Mouse (Mus musculus) liver, adult (tissue): ENCODE measurements around the gene Six4.

Experiments used
- GATA4 ChIP-seq: IDR thresholded peaks from 2 replicates; pipeline ENCODE4 v1.6.1; 2014; ENCODE audit warnings: mild to moderate bottlenecking, low read length; ENCODE audit not compliant: insufficient replicate concordance

Gene Six4

DNA sequence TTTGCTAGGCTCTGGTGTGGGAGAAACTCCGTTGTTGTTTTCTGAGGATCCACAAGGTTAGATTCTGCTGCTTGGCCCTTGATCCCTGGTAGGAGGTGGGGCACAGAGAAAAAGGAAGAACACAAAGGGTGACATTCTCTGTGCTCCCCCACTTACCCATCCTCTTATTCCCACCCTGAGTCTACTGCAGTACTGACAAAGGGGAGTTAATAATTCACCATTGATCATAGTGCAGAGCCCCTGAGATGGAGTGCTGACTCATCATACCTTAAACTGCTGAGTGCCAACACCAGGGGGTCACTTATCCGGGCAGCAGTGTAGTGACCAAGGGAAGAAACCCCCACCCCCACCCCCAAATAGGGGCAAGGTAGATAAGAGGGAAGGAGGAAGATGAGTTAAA is 18.7 kb downstream of the Six4 start:
- TF ChIP-seq GATA4: no peak

DNA sequence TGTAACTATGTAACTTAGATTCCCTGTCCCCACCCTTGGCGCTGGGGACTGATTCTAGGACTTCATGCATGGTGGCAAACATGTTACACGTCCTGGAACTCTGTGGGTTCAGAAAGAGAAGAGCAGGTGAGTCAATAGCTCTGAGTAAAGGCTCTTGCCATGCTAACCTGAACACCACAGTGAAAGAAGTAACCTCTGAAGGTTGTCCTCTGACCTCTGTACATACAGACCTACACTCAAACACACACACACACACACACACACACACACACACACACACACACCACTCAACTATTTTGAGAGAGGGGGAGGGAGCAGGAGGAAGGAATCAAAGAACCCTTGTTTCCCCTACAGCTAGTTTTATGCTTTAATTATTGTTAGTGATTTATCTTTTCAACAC is 19.1 kb downstream of the Six4 start:
- TF ChIP-seq GATA4: no peak

DNA sequence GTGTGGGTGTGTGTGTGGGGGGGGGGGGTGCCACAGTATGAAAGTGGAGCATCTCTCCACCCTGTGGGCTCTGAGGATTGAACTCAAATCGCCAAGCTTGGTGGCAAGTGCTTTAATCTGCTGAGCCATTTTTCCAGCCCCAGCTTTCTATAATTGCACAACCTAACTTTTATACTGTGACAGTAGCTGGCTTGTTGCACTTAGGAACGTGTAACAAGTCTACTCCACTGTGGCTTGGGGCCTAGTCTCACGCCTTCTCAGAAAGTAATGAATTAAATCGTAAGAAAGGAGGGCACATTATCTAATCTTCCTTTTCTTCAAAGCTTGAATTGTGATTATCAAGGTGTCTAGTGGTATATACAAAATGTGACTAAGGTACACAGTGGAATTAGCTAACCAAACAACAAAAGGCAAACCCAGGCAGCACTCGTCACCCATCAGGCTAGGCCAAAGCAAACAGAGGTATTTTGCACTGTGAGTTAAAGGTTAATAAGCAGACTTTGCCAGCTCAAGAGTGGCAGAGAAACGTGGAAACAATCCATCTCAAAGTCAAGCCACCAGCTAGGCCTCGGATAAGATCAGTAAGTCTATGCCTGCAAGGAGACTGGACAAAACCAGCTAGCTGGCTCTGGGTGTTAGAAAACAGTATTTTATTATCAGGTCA is 22.5 kb downstream of the Six4 start:
- TF ChIP-seq GATA4: no peak

DNA sequence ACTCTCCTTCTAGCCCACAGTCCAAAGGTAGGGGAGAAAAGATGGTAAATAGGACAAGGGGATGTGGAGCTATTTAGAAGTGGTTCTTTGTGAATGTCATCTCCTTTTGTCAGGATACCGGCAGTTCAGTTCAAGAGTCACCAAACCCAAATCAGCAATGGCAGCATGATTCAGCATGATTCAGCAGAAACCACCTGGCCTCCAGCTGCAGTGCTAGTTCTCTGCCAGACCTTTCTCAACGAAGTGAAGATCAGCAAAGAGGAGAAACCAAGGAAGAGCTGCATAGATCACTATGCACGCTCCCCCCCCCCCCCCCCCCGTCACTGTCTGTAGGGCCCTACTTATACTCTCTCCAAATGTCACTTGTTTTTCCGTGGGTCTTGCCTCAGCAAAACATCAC is 24.3 kb downstream of the Six4 start:
- TF ChIP-seq GATA4: no peak

DNA sequence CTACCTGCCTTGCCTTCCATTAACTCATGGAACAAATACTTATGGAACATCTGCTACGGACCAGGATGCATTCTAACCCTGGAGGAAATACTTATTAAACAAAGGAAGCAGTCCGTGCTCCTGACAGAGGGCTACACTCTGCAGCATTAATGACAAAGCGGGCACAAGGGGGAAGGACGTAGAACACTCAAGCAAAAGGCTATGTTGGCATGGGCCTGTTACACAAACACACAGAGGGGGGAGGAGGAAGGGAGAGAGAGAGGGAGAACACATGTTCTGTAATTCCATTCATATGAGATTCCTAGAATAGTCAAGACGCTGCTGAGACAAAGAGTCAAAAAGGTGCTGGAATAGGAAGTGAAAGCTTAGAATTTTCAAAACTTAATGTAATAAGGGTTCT is 24.8 kb downstream of the Six4 start:
- TF ChIP-seq GATA4: no peak

DNA sequence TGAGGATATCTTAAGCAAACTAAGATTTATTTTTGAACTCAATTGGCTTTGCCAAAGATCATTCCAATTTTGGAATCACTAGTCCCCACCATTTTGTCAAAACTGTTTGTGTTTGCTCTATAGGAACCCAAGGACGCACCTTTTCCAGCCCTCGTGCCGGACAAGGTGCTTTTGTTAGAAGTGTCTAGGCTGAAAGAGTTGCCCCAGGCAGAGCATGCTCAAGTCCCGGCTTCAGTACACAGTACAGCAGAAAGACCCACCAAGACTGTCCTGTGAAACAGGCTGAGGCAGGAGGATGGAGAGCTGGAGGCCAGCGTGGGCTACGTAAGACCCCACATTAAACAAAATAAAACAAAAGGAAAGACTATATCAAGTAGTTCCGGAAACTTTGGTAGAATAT is 26.2 kb downstream of the Six4 start:
- TF ChIP-seq GATA4: no peak

DNA sequence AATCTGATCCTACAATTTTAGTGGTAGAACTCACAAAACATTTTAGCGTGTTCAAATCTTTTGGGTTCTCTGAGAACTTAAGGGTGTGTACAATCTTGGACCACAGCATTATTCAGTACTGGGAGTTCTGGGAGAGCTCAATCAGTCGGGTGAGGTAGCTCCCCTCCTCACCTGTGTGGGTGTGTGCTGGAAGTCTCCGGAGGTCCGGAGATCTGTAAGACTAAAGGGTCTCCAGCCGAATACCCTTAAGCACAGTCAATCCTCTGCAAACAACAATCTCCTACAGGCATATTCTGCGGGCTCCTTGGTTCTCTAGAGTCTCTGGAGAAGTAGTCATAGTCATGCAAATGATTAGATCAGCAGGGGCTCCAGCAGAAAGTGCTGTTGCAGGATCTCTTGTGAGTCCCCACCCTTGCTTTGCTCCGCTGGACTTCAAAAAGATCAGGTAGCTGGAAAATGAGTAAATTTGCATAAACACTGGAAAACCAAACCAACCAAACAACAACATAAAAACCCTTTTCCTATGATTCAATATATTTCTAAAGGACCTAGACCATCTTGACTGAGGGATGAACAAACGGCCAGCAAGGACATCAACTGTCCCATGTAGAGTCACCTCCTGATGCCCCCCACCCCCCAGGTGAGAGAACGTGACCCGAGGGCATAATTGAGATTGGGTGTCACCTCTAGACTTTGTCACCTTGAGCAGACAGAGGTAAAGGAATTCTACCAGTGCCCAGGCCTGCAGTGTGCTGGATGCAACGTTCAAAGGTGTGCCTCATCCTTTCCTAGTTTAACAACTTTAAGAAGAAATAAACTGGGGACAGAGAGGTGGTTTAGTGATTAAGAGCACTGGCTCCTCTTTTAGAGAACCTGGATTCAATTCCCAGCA is 27.3 kb downstream of the Six4 start:
- no peak for TF ChIP-seq GATA4

DNA sequence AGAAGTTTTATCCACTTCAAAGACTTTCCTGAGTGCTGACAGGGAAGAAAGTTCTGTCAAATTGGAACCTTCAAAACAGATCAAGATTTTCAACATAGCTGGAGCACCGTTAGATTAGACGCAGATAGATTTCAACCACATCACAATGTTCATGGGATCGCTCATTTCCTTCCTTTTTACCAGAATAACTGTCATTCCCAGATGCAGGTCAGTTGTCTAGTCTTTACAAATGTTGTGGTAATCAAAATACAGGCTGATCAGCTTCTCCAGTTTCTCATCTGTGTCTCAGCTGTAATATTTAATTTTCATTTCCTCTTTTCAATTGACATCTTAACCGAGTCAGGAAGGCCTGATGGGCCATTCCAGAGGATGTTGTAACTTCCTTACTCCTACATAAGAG is 29.5 kb downstream of the Six4 start:
- TF ChIP-seq GATA4: no peak

DNA sequence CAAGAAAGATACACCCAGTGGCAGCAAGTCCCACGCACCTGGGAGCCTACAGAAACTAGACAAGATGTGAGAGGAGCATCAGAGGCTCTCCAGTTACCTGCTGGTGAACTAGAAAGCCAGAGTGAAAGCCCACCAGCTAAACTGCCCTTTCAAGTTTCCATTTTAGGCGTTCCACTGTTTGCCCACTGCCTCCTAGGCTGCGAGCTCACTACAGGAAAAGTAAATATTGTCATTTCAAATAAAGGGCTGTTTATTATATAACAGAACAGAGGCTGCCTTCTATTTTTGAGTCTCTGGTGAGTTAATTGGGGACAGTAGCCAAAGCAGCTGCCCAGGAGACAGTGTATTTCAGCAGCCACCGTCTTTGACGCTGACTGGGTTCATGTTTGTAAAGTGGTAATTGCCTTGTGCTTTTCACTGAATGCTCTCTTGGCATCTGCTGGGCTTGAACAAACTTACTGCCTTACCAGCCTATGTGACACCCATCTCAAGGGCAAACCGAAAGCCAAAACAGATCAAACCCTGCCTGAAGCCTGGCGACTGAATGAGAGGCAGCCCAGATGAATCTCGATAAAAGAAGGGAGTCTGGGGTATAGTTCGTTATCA is 52.3 kb downstream of the Six4 start:
- TF ChIP-seq GATA4: no peak

DNA sequence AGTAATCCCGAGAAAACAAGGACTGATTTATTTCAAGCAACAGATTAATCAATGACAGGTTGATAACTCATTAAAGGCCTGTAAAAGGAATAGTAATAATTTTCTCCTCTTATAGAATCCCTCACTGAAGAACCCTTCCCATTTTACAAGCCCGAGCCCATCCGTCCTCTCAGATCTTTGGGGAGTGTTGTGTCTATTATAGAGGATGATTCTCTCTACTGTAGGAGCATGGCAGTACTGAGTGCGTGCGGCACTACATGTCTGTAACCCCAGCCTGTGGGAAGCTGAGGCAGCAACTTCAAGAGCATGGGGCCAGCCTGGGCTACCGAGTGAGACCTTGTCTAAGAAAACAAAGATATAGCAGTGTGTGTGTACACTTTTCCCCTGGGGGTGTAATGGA is 55.8 kb downstream of the Six4 start:
- TF ChIP-seq GATA4: no peak

DNA sequence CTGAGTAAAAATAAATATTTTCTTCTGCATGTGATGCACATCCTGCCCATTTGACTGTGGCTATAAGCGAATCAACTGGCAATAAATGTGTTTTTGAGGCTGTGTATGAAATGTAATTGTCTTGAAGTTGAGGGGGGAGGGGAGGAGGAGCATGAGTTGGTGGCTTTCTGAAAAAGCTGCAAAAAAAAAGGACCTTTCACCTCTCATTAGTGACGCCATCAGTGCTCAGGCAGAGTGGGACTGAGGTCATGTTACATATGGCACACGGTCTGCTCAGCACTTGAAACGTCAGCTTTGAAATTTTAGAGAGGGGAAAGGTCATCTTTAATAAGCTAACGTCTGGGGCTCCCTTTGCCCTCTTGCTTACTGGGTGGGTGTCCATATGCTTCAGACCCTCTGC is 57.8 kb downstream of the Six4 start:
- no peak for TF ChIP-seq GATA4

DNA sequence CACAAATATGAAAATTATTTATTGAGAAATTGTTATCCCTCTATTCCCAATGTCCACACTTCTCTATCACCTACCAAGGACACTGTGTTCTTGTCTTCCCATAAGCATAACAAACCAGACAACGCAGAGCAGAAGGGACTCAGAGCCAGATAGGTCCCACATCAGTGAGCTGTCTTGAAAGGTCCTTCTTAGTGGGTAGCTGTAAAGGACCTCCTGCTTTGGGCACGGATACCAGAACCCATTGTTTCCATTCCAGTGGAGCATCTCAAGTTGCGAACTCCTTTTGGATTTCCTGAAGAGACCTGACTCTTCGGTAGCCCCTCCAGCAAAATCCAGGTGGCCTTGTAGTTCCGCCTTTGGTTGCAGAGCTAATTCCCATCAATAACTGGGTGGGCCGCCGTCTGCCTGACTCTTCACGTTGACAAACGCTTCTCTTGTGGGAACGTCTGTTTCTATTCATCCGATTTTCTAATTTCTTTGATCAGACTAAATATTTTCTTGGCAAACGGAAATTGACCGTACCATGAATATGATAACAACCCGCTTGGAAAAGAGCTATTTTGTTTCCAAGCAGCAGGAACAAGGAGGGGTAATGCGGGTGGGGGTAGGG is 58.6 kb downstream of the Six4 start:
- TF ChIP-seq GATA4: no peak

DNA sequence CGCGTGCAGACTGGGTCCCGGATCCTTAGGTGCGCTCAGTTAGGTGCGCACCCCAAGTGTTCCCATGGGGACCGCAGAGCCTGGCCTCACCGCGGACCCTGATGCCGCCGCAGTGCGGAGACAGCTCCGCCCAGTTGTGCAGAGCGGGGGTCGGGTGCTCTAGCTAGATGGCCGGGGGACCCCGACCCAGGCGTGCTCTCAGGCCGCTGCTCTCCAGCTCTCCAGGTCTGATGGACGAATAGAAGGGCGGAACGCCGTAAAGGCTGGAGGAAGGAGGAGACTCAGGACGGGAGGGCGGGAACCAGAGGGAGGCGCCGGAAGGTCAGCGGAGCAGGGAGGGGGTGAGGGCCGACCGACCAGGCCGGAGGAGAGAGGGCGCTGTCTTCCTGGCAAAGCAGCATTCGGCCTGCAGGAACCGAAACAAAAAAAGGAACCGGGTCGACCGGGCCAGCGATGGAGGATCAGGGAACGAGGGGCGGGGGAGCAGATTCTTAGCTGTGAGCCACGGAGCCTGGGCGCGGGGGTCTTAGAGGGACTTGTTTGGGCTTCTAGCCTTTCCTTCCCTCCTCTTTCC is 59.5 kb downstream of the Six4 start, which contains the start of gene Six1:
Gene Six1 (minus strand): TSS at position 220 of the 574 bp plus-strand sequence.
- TF ChIP-seq GATA4: no peak; the same call in 1 of the 2 replicates

DNA sequence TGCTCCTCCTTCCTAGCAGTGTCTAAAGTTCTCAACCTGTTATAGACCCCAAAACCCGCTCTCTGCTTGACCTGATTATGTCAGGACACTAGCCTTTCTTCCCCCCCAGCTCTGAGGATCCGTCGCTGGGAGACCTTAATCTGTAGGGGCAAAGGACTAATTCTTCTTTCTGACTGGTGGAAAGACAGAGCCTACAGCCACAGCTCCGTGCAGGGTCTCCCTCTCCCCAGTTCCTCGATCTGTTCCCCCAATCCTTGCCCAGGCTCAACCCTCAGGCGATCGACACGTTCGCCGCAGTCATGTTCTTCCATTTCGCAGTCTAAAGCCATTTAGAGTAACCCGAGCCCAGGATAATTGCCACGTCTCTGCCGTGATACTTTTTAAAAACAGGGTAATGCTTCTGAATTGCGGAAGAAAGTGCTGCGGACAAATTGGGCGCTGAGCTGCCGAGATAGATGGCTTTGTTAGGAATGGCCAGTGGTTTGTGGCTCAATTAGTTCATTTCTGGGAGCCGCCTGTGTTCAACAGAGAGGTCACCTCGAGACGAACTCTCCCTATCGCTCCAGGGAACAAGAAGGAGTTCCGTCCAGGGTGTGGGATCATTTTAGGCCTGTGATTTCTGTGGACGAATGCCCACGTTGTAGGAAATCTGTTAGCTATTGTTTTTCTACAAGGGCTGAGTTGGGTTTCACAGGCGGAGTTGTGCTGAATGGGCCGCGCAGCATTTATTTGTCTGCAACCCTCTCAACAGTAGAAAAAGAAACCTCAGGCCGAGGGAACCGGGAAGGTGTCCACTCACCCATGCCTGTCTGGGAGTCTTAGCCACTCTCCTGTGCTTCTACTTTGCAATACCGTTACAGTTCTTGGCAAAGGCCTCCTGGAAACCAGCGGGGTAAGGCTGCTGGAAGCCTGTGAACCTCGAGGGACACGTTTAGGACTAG is 60.3 kb downstream of the Six4 start:
- TF ChIP-seq GATA4: no peak

DNA sequence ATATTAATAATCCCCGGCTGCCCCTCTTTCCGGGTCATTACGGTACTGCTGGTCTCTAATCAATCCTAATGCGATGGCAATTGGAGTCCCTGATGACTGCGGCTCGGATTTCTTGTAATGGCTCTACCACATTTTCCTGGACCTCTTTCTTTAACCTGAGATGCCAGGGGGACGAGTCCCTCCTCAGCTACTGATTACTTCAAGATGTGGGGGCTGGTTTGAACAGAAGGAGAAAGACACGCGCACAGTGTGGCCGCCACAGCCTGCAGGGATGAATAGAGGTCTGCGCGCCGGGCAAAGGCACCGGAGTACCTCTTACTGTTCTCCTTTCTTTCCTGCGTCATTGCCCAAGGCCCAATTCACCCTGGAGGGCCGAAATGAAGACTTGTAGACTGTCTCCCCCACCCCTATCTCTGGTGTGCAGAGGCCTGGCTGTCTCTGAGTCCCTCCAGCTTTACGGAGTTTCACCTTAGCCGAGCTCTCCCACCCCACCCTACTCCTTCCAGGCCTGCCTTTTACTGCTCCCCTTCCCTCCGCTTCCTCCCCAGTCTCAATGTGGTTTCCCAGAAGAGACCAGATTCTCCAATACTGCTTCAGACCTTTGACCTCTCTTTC is 61.1 kb downstream of the Six4 start:
- TF ChIP-seq GATA4: no peak
